Mouse (Mus musculus) heart, embryonic 15.5 days (tissue): ENCODE results near the gene Snurf. TPM values are rescaled to one million over a fixed set of nuclear protein-coding genes. Genes with fewer than 3 reads are reported as not detected.
A peak's percentile ranks its signal among the peaks of the same experiment; 100 is the strongest.

Experiments
- ATAC-seq: fragments of 200-750 bp; cut with Nextera tagmentation; replicated peaks from 2 replicates; pipeline ENCODE4 v1.8.0; 2017; ENCODE audit warnings: low read depth, moderate TSS enrichment; ENCODE audit not compliant: insufficient number of reproducible peaks, insufficient read depth, low FRiP score
- H3K27ac ChIP-seq: fragments of 300-500 bp; sonication (generic); 2 replicates; pipeline ENCODE4 v1.5.1; 2015; ENCODE audit warnings: mild to moderate bottlenecking, inconsistent platforms
- H3K27me3 ChIP-seq: fragments of 300-500 bp; sonication (generic); 2 replicates; pipeline ENCODE4 v1.6.1; 2015; ENCODE audit warnings: inconsistent platforms
- H3K36me3 ChIP-seq: fragments of 300-500 bp; sonication (generic); 2 replicates; pipeline ENCODE4 v1.6.1; 2015; ENCODE audit warnings: mild to moderate bottlenecking, inconsistent platforms
- H3K4me1 ChIP-seq: fragments of 300-500 bp; sonication (generic); replicated peaks from 2 replicates; pipeline ENCODE4 v1.6.1; 2015; ENCODE audit warnings: inconsistent platforms
- H3K4me2 ChIP-seq: fragments of 300-500 bp; sonication (generic); 2 replicates; pipeline ENCODE4 v1.6.1; 2015; ENCODE audit warnings: inconsistent platforms, mild to moderate bottlenecking, moderate library complexity
- H3K4me3 ChIP-seq: fragments of 300-500 bp; sonication (generic); 2 replicates; pipeline ENCODE4 v1.5.1; 2015; ENCODE audit warnings: mild to moderate bottlenecking, inconsistent platforms
- H3K9ac ChIP-seq: fragments of 300-500 bp; sonication (generic); 2 replicates; pipeline ENCODE4 v1.6.1; 2015; ENCODE audit warnings: mild to moderate bottlenecking, inconsistent platforms
- H3K9me3 ChIP-seq: fragments of 300-500 bp; sonication (generic); replicated peaks from 2 replicates; pipeline ENCODE4 v1.6.1; 2016; ENCODE audit warnings: inconsistent platforms
- WGBS: fragments of 180-500 bp; shearing (Covaris S2); methylation state at CpG from one replicate; pipeline ENCODE4 v1.1.7; 2015; ENCODE audit warnings: mixed read lengths; 5-methylcytosine and 5-hydroxymethylcytosine counted together
- polyA plus RNA-seq: library from polyadenylated mRNA; unstranded; fragments of >200 nt; fragmentation: Nextera tagmentation; extraction: Ambion mirVana; gene quantifications from 2 replicates; pipeline ENCODE4 v1.2.1, GENCODE M21; 2015

The Snurf gene
- polyA plus RNA-seq, result 30.0 and 33.1 TPM in 2 replicates

- no peaks in the 10 kb centered on the region for H3K4me1 ChIP-seq
- peak within 1 kb of the TSS; percentile 20 for H3K27ac ChIP-seq
- H3K27me3 ChIP-seq, result no peaks in the 10 kb centered on the region
- peak within 1 kb of the TSS; percentile 62 for H3K4me3 ChIP-seq
- ATAC-seq, result peak; percentile 75
- H3K4me2 ChIP-seq, result peak within 1 kb of the TSS; percentile 71
- 42% methylated on average over 30 of the region's 30 CpGs for WGBS
- peak within 1 kb of the TSS; percentile 46 for H3K9ac ChIP-seq
- no peaks in the 10 kb centered on the region for H3K36me3 ChIP-seq
- no peaks in the 10 kb centered on the region; the same call in 1 of the 2 replicates for H3K9me3 ChIP-seq
These were observed at the start of gene Snurf, which contains the start of gene Gm38393 for GRCm38 (mm10) chr7:60004606-60005330. Gene Snurf, minus strand, starts transcription at chr7:60005049. Gene Gm38393, minus strand, starts transcription at chr7:60005064.

GRCm38 (mm10) chr7:60047481-60048201 lies 42.8 kb upstream of the Snurf start:
- H3K27ac ChIP-seq, result no peak overlapping the region
- H3K9ac ChIP-seq, result no peak overlapping the region
- no peak overlapping the region for H3K4me3 ChIP-seq
- whole genome bisulfite sequencing, result 60% methylated on average over 6 of the region's 6 CpGs
- H3K27me3 ChIP-seq, result no peaks in the 10 kb centered on the region
- H3K9me3 ChIP-seq, result no peaks in the 10 kb centered on the region
- H3K4me2 ChIP-seq, result no peak overlapping the region
- ATAC-seq, result no peak
- no peaks in the 10 kb centered on the region for H3K4me1 ChIP-seq
- H3K36me3 ChIP-seq, result no peaks in the 10 kb centered on the region

DNA sequence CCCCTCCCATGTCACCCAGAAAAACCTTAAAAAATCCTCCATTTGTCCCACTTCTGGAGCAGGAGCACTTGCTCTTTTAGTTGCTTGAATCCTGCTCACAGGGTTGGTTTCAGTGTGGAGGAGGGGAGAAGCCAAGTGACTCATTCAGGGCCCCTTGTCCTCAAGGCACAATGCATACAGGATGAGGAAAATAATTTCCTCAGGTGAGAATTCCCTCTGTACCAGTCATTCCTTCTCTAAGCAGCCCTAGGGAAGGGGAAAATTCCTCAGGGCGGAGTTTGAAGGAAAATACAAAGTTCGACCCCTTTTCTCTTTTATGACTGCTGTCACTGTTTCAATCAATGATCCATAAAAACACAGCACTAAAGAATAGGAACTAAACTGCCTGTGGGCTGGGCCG lies 8.3 kb upstream of the Snurf start:
- Histone ChIP-seq H3K4me2 (no peak overlapping the region), H3K36me3 (no peaks in the 10 kb centered on the region), H3K9me3 (no peaks in the 10 kb centered on the region), H3K27me3 (no peaks in the 10 kb centered on the region), H3K4me3 (no peak overlapping the region), H3K9ac (no peak overlapping the region), H3K27ac (no peak overlapping the region), H3K4me1 (no peaks in the 10 kb centered on the region)
- no peak for ATAC-seq
- WGBS, result 66% methylated on average over 3 of the region's 3 CpGs

DNA sequence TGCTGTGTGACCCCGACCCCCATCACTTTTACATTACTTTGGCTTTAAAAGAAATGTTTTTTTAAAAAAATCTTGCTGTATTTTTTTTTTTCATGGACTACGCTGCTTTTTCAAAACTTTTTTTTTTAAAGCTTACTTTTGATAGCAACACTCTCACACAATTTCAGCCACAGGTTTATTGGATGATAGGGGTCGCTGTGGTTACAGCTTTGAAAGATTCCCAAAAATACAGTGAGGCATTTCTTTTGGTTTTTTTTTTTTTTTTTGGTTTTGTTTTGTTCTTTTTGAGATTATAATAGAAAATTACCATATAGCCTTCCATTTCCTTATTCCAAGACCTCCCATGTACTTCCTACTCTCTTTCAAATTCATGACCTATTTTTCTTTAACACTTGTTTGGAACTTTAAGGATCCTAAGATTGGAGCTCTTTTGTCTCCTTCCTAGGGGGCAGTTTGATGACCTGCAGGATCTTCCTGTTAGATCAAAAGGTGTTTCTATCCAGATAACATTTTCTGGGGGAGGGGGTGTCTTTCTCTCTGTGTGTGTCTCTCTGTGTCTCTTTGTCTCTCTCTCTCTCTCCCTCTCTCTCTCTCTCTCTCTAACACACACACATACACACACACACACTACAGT lies 3.0 kb upstream of the Snurf start:
- no peaks in the 10 kb centered on the region for H3K27me3 ChIP-seq
- no peak overlapping the region for H3K4me2 ChIP-seq
- H3K9ac ChIP-seq, result no peak overlapping the region
- H3K36me3 ChIP-seq, result no peaks in the 10 kb centered on the region
- WGBS, result 39% methylated on average over 3 of the region's 3 CpGs
- no peaks in the 10 kb centered on the region; the same call in 1 of the 2 replicates for H3K9me3 ChIP-seq
- no peak overlapping the region for H3K27ac ChIP-seq
- H3K4me3 ChIP-seq, result no peak overlapping the region
- ATAC-seq, result no peak
- H3K4me1 ChIP-seq, result no peaks in the 10 kb centered on the region

- ATAC-seq, result no peak
- Histone ChIP-seq H3K9ac (no peak overlapping the region), H3K27me3 (no peaks in the 10 kb centered on the region), H3K4me2 (no peak overlapping the region), H3K9me3 (no peaks in the 10 kb centered on the region; the same call in 1 of the 2 replicates), H3K4me3 (no peak overlapping the region), H3K4me1 (no peaks in the 10 kb centered on the region), H3K36me3 (no peaks in the 10 kb centered on the region), H3K27ac (no peak overlapping the region)
- WGBS, result 57% methylated on average over 2 of the region's 2 CpGs
These were observed 1.4 kb upstream of the Snurf start for GRCm38 (mm10) chr7:60006262-60006661.

DNA sequence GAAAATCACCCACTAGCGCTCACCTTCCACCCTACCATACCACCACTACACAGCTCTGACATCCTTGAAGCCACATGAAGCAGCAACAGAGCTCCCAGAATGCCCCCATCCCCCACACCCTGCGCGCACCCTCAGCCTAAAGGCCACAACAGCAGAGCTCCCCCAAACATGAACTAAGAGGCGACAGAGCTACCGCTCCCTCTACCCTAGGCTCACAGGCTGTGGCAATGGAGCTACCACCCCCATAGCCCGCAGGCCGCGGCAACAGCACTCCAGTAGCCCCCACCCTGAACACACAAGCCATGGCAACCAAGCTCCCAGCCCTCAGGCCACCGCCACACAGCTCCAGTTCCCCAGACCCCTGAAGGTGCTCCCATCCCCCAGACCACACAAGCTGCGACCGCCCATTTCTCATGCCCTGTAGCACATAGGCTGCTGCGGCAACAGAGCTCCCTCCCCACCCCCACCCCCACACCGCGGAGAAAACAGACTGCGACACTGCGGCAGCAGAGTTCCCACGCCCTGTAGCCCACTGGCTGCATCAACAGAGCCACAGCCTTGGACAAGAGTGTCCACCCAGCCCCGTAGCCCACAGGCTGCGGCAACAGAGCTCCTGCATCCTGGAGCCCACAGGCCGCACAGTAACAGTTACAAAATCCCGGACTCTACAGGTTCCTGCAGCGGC lies 786 bp downstream of the Snurf start:
- peak; percentile 80 for ATAC-seq
- H3K27me3 ChIP-seq, result no peaks in the 10 kb centered on the region
- H3K27ac ChIP-seq, result peak overlapping the region; percentile 20
- H3K9me3 ChIP-seq, result no peaks in the 10 kb centered on the region; the same call in 1 of the 2 replicates
- peak overlapping the region; percentile 46 for H3K9ac ChIP-seq
- peak overlapping the region; percentile 71 for H3K4me2 ChIP-seq
- 36% methylated on average over 22 of the region's 22 CpGs for WGBS
- H3K4me3 ChIP-seq, result peak overlapping the region; percentile 62
- H3K4me1 ChIP-seq, result no peaks in the 10 kb centered on the region
- no peaks in the 10 kb centered on the region for H3K36me3 ChIP-seq

DNA sequence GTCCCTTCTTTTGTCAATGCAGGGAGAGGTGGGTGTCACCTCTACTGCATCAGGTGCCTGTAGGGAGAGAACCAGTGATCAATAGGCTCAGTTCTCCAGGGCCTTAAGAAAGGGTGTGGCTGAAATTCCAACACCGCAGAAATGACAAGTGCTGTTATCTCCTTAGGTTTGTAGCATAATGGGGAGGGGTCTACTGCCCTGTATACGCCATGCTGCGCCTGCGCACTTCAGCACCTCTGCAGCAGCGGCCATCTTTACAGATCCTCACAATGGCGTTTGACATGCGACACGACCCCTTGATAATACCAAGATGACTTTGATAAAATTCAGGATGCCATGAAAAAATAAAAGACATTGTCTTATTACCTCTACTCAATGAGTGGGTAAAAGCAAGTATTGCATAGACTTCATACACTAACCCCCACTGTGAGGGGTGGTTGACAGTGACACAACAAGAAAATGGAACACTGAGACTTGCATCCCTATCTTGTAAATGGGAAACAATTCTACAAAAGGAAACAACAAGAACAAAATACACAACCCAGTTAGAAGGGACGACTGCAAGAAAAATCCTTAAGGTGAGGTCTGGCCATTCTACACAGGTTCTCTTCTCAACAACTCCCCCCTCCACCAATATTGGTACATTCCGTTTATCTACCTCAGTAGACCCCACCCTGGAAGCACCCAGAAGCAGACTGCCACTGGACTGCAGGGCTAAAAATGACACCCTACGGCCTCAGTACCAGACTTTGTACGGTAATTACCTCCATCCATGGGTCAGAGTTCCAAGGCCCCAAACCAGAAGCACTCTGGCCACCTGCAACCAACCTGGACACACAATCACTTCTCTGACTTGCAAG lies 1.6 kb downstream of the Snurf start:
- peak overlapping the region; percentile 62 for H3K4me3 ChIP-seq
- H3K27ac ChIP-seq, result no peak overlapping the region
- H3K9ac ChIP-seq, result 0 out of 2 replicates have a peak overlapping the region, but pooled peaks have one; percentile 46
- H3K9me3 ChIP-seq, result no peaks in the 10 kb centered on the region; the same call in 1 of the 2 replicates
- H3K4me1 ChIP-seq, result no peaks in the 10 kb centered on the region
- no peaks in the 10 kb centered on the region for H3K36me3 ChIP-seq
- WGBS, result 54% methylated on average over 12 of the region's 12 CpGs
- no peaks in the 10 kb centered on the region for H3K27me3 ChIP-seq
- peak overlapping the region; percentile 71 for H3K4me2 ChIP-seq
- ATAC-seq, result 0 out of 2 replicates have a peak, but pooled peaks have one; percentile 8

DNA sequence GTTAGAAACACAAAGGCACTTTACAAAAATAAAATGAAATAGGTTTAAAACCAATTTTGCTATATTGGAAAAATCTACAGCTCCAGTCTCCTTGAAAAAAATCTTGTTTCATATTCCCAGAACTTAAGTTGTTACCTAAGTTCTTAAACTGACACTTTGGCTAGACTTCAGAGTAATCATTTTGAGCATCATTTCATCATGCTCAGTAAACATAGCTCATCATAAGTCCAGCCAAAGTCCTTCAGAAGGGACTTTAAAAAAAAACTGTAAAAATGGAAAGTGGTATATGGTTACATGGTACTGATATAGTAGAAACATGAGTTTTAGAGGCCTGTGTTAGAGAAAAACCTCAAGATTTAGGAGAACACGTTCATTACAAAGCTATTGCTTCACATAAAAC lies 26.2 kb downstream of the Snurf start:
- Histone ChIP-seq H3K27ac (no peak overlapping the region), H3K36me3 (no peaks in the 10 kb centered on the region), H3K4me2 (no peak overlapping the region), H3K9ac (no peak overlapping the region), H3K9me3 (no peaks in the 10 kb centered on the region), H3K27me3 (no peaks in the 10 kb centered on the region), H3K4me1 (no peaks in the 10 kb centered on the region), H3K4me3 (no peak overlapping the region)
- 70% methylated on average over 1 of the region's 1 CpGs for WGBS
- ATAC-seq, result no peak
